Mouse (Mus musculus) G1E (cell line): ENCODE data around the gene Tbx19. TPM values are rescaled to one million over a fixed set of nuclear protein-coding genes. Genes with fewer than 3 reads are reported as not detected.

Experiments used
- ATAC-seq: 2 replicates; pipeline ENCODE4 v1.8.0; 2016; ENCODE audit warnings: mild to moderate bottlenecking; ENCODE audit not compliant: insufficient number of reproducible peaks, poor library complexity, low FRiP score, severe bottlenecking; ENCODE audit errors: extremely low read depth
- DNase-seq: peaks from one replicate; pipeline ENCODE4 v3.0.0; 2012; ENCODE audit warnings: low spot score
- H3K27me3 ChIP-seq: 2 replicates; pipeline ENCODE4 v1.6.1; 2012; ENCODE audit warnings: mild to moderate bottlenecking, low read length, inconsistent platforms; ENCODE audit not compliant: insufficient read depth
- H3K36me3 ChIP-seq: replicated peaks from 2 replicates; pipeline ENCODE3; 2012; ENCODE audit warnings: mild to moderate bottlenecking, inconsistent platforms
- H3K4me1 ChIP-seq: 2 replicates; pipeline ENCODE4 v1.6.1; 2012; ENCODE audit warnings: low read depth, low read length, inconsistent platforms, mixed read lengths; ENCODE audit not compliant: insufficient read depth
- H3K4me3 ChIP-seq: 2 replicates; pipeline ENCODE4 v1.5.1; 2012; ENCODE audit warnings: low read depth, mild to moderate bottlenecking, inconsistent platforms, low read length, moderate library complexity, mixed read lengths
- H3K9me3 ChIP-seq: replicated peaks from 2 replicates; pipeline ENCODE4 v1.6.1; 2012; ENCODE audit warnings: inconsistent platforms
- CTCF ChIP-seq: IDR thresholded peaks from 2 replicates; pipeline ENCODE4 v1.5.1; 2012; ENCODE audit warnings: low read depth, low read length, inconsistent platforms, mixed read lengths
- GATA1 ChIP-seq: IDR thresholded peaks from 2 replicates; pipeline ENCODE4 v1.6.1; 2012; ENCODE audit warnings: borderline replicate concordance, low read length, inconsistent platforms, mixed read lengths
- GATA2 ChIP-seq: IDR thresholded peaks from 2 replicates; pipeline ENCODE4 v1.6.1; 2012; ENCODE audit warnings: low read depth, low read length, inconsistent platforms, borderline replicate concordance
- POLR2AphosphoS5 ChIP-seq: IDR thresholded peaks from 2 replicates; pipeline ENCODE4 v1.6.1; 2012; ENCODE audit warnings: low read depth, low read length, inconsistent platforms; ENCODE audit not compliant: insufficient replicate concordance
- TAL1 ChIP-seq: conservative IDR thresholded peaks from 2 replicates; pipeline ENCODE4 v1.6.1; 2012; ENCODE audit warnings: low read depth, low read length, inconsistent platforms, mixed read lengths
- polyA plus RNA-seq: library from polyadenylated mRNA; stranded (reverse); fragments of >175 nt; gene quantifications from 2 replicates; pipeline ENCODE4 v1.2.3, GENCODE M21; 2012
- total RNA-seq, 2 experiments: library from RNA; stranded (forward) in 1 of 2; stranded (reverse) in 1 of 2; fragments of 200-1000 nt in 1 of 2; fragments of >200 nt in 1 of 2; fragmentation: Nextera tagmentation in 1 of 2; gene quantifications; 2 replicates each; pipeline ENCODE4 v1.2.3; 2014 to 2017

The Tbx19 gene
- total and polyA plus RNA-seq, 3 experiments = not detected

DNA sequence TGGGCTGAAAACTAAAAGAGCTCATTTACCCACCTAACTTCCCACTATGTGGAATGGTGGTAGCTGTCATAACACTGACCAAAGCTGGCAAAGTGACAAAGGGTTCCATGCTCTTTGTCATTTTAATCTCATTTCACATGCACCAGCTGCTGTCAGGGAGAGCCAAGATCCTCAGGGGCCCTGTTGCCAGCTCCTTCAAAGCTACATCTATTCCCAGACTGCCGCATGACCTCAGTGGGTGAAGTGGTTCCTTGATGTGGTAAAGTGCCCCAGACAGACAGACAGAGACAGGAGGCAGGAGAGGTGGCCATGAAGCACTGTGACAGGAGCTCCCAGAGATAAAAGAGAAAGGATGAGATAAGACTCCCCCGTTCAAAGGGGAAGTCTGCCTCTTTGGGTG lies 49.9 kb downstream of the Tbx19 start:
- TF ChIP-seq GATA1 = no peak
- TF ChIP-seq CTCF = no peak
- no peak for TF ChIP-seq POLR2AphosphoS5
- no peak for TF ChIP-seq TAL1
- TF ChIP-seq GATA2 = no peak
- ATAC-seq = no peak
- Histone ChIP-seq H3K4me1 (no peaks in the 10 kb centered on the region), H3K27me3 (no peaks in the 10 kb centered on the region; the same call in 1 of the 2 replicates), H3K9me3 (no peaks in the 10 kb centered on the region), H3K36me3 (no peaks in the 10 kb centered on the region), H3K4me3 (no peak overlapping the region)
- no peak for DNase-seq

- Histone ChIP-seq H3K9me3 (no peaks in the 10 kb centered on the region), H3K27me3 (no peaks in the 10 kb centered on the region; the same call in 1 of the 2 replicates), H3K4me1 (peaks cover 4% of the 10 kb centered on the region; the same call in 1 of the 2 replicates), H3K4me3 (no peak overlapping the region), H3K36me3 (no peaks in the 10 kb centered on the region)
- ATAC-seq (no peak), DNase-seq (no peak)
- TF ChIP-seq GATA1 = no peak
- no peak for TF ChIP-seq GATA2
- TF ChIP-seq CTCF = no peak
Observed at GRCm38 (mm10) chr1:165109135-165109534, 51.4 kb downstream of the Tbx19 start.

- peaks cover 4% of the 10 kb centered on the region; the same call in 1 of the 2 replicates for H3K4me1 ChIP-seq
- no peak for ATAC-seq
- no peak for TF ChIP-seq POLR2AphosphoS5
- no peak for TF ChIP-seq CTCF
- TF ChIP-seq TAL1 = no peak
- no peak for TF ChIP-seq GATA1
- no peak for TF ChIP-seq GATA2
Observed at GRCm38 (mm10) chr1:165108477-165108876, 52.1 kb downstream of the Tbx19 start.

DNA sequence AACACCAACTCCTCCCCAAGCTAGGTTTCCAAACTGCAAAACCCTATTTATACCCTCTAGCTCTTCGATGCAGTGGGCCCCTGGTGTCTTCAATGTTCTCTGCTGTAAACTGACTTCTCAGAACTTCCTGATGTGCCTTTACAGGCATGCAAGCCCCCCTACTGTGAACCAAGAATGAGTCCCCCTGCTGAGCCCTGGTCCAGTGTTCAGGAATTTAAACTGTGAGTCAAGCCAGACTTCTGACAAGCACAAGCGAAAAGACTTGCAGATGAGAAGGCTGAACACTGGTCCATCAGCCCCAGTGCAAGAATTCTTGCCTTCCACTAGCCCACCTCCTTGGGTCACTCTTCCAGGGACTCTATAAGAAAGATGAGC lies 54.6 kb downstream of the Tbx19 start:
- DNase-seq = no peak
- no peaks in the 10 kb centered on the region; the same call in 1 of the 2 replicates for H3K27me3 ChIP-seq
- peaks cover 4% of the 10 kb centered on the region; the same call in 1 of the 2 replicates for H3K4me1 ChIP-seq
- no peak for TF ChIP-seq POLR2AphosphoS5
- no peak for TF ChIP-seq CTCF
- TF ChIP-seq GATA2 = no peak
- no peak for TF ChIP-seq TAL1
- TF ChIP-seq GATA1 = no peak
- no peaks in the 10 kb centered on the region for H3K9me3 ChIP-seq
- no peaks in the 10 kb centered on the region for H3K36me3 ChIP-seq
- H3K4me3 ChIP-seq = no peak overlapping the region
- no peak for ATAC-seq

More at GRCm38 (mm10) chr1:165108477-165108876, 52.1 kb downstream of the Tbx19 start:
- H3K36me3 ChIP-seq = no peaks in the 10 kb centered on the region
- no peaks in the 10 kb centered on the region for H3K9me3 ChIP-seq
- no peaks in the 10 kb centered on the region; the same call in 1 of the 2 replicates for H3K27me3 ChIP-seq
- no peak overlapping the region for H3K4me3 ChIP-seq
- no peak for DNase-seq

DNA sequence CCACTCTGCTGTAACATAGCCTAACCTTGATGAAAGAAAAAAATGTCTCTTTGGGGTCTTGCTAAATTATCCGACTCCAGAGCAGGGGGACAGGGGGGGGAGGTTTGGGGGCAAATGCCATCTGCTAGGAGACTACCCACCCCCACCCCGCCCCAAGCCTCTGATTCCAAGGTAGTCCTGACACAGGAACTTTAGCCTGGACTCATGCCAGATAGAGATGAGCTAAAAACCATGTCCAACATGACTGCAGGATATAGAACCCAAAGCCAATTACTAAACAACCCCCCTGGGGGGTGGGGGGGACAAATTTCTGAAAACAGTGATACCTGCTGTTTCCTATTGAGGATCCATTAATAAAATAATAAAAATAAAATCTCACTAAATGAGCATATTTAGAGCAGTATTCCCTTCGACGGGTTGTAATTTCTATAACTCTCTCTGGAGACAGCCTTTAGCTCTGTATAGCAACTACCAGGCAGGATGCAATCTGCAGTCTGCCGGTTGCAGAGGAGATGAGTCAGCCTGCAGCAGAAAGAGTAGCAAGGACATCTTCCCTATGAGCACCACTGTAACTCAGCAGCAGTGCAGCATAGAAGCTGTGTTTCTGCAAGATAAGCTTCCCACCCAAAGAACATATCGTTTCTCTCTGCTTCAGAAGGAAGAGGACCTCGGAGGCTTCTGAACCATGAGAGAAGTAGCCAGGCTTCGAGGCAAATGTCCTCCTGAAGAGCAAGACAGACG lies 55.1 kb downstream of the Tbx19 start:
- peak; percentile 66 for ATAC-seq
- DNase-seq = no peak

DNA sequence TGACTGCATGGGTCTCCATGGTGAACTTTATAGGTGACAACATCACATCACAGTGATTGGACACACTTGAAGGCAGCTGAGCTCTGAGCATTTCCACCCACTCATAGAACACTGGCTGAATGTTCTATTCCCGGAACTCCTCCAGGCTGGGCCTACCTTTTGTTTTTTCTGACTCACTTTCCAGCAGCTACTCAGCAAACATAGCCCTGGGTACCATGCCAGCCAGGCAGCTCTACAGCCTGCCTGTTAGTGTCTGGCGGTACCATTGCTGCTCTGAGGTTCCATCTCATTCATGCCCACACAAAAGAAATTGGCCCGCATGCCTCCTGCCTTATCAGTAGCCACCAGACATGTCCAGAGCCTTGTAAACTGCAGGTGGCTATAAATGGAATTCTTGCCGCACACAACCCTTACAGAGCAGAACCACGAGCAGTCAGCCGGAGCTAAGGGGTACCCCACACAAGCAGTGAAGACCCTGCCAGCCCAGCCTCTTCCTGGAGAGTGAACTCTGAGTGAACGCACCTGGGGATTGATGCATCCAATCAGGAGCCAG lies 55.8 kb downstream of the Tbx19 start:
- no peak for TF ChIP-seq TAL1
- no peak for TF ChIP-seq POLR2AphosphoS5
- no peak for TF ChIP-seq CTCF
- no peak for TF ChIP-seq GATA1
- TF ChIP-seq GATA2 = no peak
- DNase-seq (no peak), ATAC-seq (peak; percentile 60; the same call in 1 of the 2 replicates)
- Histone ChIP-seq H3K9me3 (no peaks in the 10 kb centered on the region), H3K4me1 (peaks cover 4% of the 10 kb centered on the region; the same call in 1 of the 2 replicates), H3K36me3 (no peaks in the 10 kb centered on the region), H3K27me3 (no peaks in the 10 kb centered on the region; the same call in 1 of the 2 replicates), H3K4me3 (no peak overlapping the region)

More for the DNA sequence above, 55.1 kb downstream of the Tbx19 start:
- Histone ChIP-seq H3K4me3 (no peak overlapping the region), H3K4me1 (peaks cover 4% of the 10 kb centered on the region; the same call in 1 of the 2 replicates), H3K9me3 (no peaks in the 10 kb centered on the region), H3K27me3 (no peaks in the 10 kb centered on the region; the same call in 1 of the 2 replicates), H3K36me3 (no peaks in the 10 kb centered on the region)
- no peak for TF ChIP-seq GATA1
- TF ChIP-seq CTCF = no peak
- TF ChIP-seq TAL1 = no peak
- no peak for TF ChIP-seq POLR2AphosphoS5
- no peak for TF ChIP-seq GATA2
